Mouse (Mus musculus) heart, postnatal 36 days (tissue): ENCODE measurements around the gene Irf4. TPM values are rescaled to one million over a fixed set of nuclear protein-coding genes. Genes with fewer than 3 reads are reported as not detected.

Experiments used
- DNase-seq, 2 experiments: peaks; one replicate each; pipeline ENCODE4 v3.0.0; 2021 to 2022
- intact Hi-C: fragments of 180-260 bp; cut with DNase I; formaldehyde crosslinking; loops from one replicate; pipeline ENCODE4 v1.15.1; 2025
- total RNA-seq, 2 experiments: library from RNA; stranded (reverse); gene quantifications; 2 replicates each; pipeline ENCODE4 v1.2.3; 2021

Irf4 gene
- total RNA-seq, 2 experiments from 2014 or later = 1.2 to 1.7 TPM

GRCm38 (mm10) chr13:30736721-30737120 is 12.3 kb upstream of the Irf4 start:
- no peak for DNase-seq
- intact Hi-C loops = no loop called here

DNA sequence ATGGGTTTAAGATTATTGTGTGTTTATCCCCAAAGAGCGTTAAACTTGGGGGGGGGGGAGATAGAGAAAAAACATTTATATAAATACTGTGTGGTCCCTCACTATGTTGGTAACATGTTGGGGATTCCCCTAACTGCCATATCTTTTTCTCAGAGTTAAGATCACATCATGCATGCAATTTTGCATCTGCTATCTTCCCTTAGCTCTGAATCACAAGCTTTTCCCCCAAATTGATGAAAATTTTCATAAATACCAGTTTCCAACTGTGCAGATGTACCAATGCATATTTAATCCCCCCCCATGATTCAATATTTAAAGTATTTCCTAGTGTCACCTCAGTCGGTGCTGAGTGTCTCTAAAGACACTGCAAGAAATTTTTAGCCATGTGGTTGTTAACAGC is 11.8 kb upstream of the Irf4 start:
- intact Hi-C loops = no loop called here
- DNase-seq = no peak

- intact Hi-C loops = no loop called here
- no peak for DNase-seq
These were observed 10.7 kb upstream of the Irf4 start for GRCm38 (mm10) chr13:30738310-30738840.

DNA sequence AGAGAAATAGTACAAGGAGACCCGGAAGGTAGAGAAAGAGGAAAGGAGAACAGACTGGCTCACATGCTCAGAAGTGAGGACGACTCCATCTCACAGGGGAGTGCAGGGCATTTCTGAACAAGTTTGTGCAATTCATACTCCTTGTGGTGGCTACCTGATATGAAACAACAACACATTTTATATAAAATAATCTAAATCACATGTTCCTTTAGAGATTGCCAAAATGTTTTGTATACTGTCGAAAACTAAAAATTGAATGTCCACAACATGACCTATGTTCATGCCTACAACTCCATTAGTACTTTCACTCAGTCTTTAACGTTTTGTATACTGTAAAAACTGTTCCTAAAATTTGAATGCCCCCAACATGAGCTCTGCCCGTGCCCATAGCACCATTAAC is 7.9 kb upstream of the Irf4 start:
- no peak for DNase-seq
- intact Hi-C loops = no loop called here

- intact Hi-C loops = no loop called here
- no peak for DNase-seq
These were observed 6.5 kb upstream of the Irf4 start for GRCm38 (mm10) chr13:30742411-30742970.

DNA sequence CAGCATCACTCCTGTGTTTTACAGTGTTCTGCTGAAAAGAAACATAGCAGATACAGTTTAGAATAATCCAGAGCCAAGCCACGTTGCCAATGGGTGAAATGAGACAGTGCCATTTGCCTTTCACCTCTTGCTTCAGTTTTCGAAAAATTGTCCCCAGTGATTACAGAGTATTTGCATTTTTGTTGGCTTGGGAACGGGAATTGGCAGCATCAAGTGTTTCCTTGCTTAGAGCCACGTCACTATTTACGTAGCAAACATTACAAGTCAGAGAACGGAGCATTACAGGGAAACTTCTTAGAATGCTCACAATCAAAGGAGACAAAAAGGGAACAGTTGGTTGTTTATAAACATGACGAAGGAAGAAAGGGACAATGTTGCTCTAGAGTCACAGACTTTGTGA is 3.9 kb upstream of the Irf4 start:
- intact Hi-C loops = no loop called here
- no peak for DNase-seq

DNA sequence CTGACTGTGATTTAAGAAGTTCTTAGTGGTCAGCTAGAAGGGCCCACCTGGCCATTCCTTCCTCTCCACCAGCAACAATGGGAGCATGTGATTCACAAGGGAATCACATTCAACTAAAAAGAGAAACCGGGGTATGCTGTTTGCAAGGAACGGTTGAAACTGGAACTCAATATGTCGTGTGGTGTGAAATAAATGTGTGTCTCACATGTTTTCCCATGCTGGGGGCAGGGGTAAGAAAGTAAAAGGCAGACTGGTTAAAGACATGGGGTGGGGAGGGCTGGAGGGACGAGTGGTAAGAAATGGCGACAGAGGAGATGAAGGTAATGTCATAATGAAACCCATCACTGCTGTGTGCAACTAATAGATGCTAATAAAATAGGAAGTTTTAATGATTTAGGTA is 2.0 kb upstream of the Irf4 start:
- no peak for DNase-seq
- intact Hi-C loops = no loop called here

DNA sequence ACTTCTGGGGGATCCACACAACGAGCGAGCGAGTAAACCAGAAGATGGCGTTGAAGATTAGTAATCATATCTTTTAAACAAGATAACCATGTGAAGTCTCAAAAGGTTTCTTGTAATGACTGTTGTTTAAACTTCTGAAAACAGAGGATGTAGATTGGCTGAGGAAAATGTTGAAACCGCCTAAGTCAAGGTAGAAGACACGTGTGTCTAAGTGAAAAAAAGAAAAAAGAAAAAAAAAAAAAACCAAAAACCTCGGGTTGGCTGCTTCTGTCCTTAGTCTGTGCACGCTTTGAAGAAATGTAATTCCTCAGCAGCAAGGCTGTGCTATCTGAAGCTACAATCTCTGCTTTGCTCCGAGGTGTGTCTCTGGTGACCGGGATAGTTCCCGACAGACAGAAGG is 1.5 kb upstream of the Irf4 start:
- DNase-seq = no peak
- intact Hi-C loops = no loop called here

- intact Hi-C loops = no loop called here
- DNase-seq = no peak
These were observed 705 bp upstream of the Irf4 start for GRCm38 (mm10) chr13:30748321-30748720.

- DNase-seq = peak; percentile 16 to 21
- intact Hi-C loops = no loop called here
These were observed 623 bp downstream of the Irf4 start for GRCm38 (mm10) chr13:30749557-30750141.

DNA sequence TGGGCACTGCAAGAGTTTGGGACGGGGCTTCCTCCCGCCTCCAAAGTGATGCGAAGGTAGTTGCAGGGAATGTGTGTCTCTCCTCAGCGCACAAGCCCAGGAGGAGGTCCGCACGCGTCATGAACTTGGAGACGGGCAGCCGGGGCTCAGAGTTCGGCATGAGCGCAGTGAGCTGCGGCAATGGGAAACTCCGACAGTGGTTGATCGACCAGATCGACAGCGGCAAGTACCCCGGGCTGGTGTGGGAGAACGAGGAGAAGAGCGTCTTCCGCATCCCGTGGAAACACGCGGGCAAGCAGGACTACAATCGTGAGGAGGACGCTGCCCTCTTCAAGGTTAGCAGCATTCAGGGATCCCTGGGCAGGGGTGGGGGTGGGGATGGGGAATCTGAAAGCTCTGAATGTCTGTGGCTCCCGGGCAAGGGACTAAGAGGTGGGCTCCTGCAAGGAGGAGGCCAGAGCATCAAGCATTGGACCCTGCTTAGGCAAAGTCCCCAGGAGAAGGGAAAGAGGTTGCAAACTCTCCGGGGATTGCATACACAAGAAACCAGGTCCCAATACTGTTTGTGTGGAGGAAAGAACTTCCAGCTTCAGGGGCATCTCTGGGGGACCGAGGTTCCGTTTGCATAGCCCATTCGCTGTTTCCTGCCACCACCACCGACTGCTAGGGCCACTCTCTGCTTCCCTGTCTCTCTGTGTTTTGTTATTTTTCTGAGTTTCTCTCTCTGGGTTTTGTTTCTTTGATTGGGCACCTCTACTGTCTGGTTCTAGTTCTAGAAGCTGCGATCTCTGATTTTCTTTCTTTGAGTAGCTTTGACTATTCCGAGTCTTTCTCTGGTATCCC is 1.7 kb downstream of the Irf4 start:
- intact Hi-C loops = no loop called here
- peak in 1 of 2 experiments; percentile 22 for DNase-seq

- intact Hi-C loops = no loop called here
- no peak for DNase-seq
These were observed 2.2 kb downstream of the Irf4 start for GRCm38 (mm10) chr13:30751304-30751580.

GRCm38 (mm10) chr13:30752581-30753187 is 3.7 kb downstream of the Irf4 start:
- intact Hi-C loops = no loop called here
- DNase-seq = no peak

GRCm38 (mm10) chr13:30753441-30753840 is 4.4 kb downstream of the Irf4 start:
- intact Hi-C loops = no loop called here
- no peak for DNase-seq

DNA sequence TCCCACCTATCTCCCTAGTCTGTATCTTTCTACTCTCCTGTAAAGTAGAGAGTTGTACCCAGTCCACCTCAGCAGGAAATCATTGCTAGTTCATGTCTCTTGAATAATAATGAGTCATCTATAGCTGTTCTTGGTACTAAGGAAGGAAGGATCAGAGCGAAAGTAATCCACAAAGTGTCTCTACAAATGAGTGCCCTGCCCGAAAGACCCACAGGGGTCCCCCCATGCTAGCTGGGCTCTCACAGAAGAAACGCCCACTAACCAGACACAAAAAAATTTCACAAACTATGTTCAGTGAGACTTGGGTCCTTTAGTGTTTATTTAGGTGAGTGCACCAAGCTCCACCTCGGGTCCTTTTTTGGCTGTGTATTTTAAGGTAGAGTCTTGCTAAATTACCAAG is 5.0 kb downstream of the Irf4 start:
- intact Hi-C loops = no loop called here
- DNase-seq = no peak

DNA sequence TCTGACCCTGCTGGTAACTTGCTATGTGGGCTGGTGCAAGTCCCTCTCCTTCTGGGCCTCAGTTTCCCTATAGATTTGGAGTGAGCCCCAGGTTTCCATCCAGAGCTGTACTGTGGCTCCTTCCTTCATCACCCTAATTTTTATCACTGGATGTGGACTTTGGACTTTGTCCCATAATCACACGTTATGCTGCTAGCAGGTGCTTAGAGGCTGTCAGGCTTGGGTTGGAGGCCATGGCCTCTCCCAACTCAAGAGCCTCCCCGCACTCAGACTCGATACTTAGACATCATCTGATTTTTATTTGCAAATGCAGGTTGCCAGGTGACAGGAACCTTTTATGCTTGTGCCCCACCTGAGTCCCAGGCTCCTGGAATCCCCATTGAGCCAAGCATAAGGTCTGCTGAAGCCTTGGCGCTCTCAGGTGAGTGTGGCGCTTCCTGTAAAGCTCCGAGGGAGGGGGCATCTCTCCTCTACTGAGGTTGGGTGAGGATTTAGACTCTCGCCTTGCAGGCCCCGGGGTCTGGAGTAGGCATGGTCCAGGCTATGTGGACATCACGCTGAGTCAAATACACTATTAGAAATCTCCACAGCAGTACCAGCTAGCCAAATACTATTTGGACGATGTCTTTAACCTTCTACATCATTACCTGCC is 5.9 kb downstream of the Irf4 start:
- DNase-seq = no peak
- intact Hi-C loops = no loop called here

DNA sequence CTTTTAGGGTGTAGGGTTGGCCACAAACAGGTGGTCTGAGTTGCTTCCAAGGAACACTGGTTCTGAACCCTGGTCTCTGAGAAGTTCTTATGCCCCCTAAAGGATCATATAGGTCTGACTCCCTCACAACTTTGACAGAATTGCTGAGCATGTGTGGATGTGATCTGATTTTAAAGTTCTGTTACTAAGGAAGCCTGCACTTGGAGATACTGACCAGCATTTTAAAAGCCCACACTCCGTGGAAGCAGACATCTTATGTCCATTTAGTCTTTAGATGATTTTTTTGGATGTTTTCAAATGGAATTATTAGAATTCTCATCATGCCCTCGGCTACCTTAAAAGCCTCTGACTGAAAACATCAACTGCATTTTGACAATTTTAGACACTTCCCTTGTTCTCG is 6.6 kb downstream of the Irf4 start:
- no peak for DNase-seq
- intact Hi-C loops = no loop called here

- intact Hi-C loops = no loop called here
- DNase-seq = no peak
These were observed 7.1 kb downstream of the Irf4 start for GRCm38 (mm10) chr13:30755998-30756639.

DNA sequence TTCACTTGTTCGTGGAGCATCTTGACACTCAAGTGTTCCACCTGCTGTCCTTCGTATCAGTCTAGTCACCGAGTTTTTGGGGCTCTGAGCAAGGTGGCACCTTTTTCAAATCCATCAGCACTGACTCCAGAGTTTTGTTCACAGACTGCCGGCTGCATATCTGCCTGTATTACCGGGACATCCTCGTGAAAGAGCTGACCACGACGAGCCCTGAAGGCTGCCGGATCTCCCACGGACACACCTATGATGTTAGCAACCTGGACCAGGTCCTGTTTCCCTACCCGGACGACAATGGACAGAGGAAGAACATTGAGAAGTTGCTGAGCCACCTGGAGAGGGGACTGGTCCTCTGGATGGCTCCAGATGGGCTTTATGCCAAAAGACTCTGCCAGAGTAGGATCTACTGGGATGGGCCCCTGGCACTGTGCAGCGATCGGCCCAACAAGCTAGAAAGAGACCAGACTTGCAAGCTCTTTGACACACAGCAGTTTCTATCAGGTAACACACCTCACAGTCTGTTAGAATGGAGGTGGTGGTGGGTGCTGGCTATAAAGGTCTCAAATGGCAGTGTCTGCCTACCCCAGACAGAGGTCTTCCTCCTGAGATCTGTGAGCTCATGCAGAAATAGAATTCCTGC is 8.4 kb downstream of the Irf4 start:
- intact Hi-C loops = no loop called here
- no peak for DNase-seq

DNA sequence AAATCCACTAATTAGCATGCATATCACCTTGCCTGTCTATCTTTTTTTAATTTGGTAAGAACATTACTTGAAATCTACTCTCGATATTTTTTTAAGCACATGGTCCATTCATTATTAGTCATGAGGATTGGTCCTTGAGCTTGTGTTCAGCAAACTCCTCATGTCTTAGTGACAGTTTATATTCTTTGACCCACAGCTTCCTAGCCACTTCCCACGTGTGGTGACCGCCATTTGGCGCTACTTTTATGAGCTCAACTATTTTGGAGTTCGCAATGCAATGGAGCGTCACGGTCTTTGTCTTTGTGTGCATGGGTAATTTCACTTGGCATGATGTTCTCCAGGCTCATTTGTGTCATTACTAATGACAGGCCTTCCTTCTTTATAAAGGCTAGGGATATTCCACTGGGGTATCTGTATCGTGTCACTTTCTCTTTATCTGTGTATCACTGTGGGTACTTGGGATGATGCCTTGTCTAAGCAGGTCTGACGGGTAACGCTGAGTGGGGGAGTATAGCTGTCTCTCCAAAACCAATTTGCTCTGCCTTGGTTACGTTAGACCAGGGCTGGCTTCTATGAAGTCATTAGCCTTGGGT is 9.9 kb downstream of the Irf4 start:
- intact Hi-C loops = no loop called here
- DNase-seq = no peak
